Mouse (Mus musculus) liver, adult 2 months (tissue): Measurements from ENCODE around the gene Bcar3.

ENCODE experiments used
- CTCF ChIP-seq: fragments of 200-500 bp; IDR thresholded peaks from 2 replicates; pipeline ENCODE4 v1.5.1; 2011; ENCODE audit warnings: low read depth, low read length, control low read depth
- POLR2A ChIP-seq: fragments of 200-500 bp; IDR thresholded peaks from 2 replicates; pipeline ENCODE4 v1.6.1; 2011; ENCODE audit warnings: low read length, control low read depth; ENCODE audit not compliant: insufficient read depth; ENCODE audit errors: extremely low read depth

GRCm38 (mm10) chr3:122456156-122456555 lies 162.2 kb downstream of the Bcar3 start:
- TF ChIP-seq CTCF (no peak), POLR2A (no peak)
